Mouse (Mus musculus) monocyte, adult 5-6 weeks (primary cell): ENCODE measurements around the gene Dnajc3. TPM values are rescaled to one million over a fixed set of nuclear protein-coding genes. Genes with fewer than 3 reads are reported as not detected.

Experiments
- ATAC-seq: fragments of 153-309, 156-312 bp; replicated peaks from 2 replicates; pipeline ENCODE4 v1.8.0; 2017; ENCODE audit warnings: mild to moderate bottlenecking; ENCODE audit not compliant: low TSS enrichment, insufficient number of reproducible peaks, severe bottlenecking, poor library complexity, low FRiP score
- total RNA-seq: library from RNA; stranded (forward); fragments of 200-1000, 200-491, 200-594 nt; gene quantifications from 3 replicates; pipeline ENCODE4 v1.2.3, GENCODE M21; 2017

Dnajc3 gene
- total RNA-seq, 1 experiment from 2014 or later = 85.8 TPM

GRCm38 (mm10) chr14:118924673-118925615 is 12.8 kb upstream of the Dnajc3 start, which contains the start of gene Dzip1:
Gene Dzip1, minus strand, starts transcription at chr14:118925460.
- ATAC-seq = peak; percentile 24; the same call in 1 of the 2 replicates

- ATAC-seq = no peak
These were observed 9.2 kb upstream of the Dnajc3 start for GRCm38 (mm10) chr14:118928565-118928964.

GRCm38 (mm10) chr14:118929779-118930178 is 8.0 kb upstream of the Dnajc3 start:
- no peak for ATAC-seq

- no peak for ATAC-seq
These were observed 7.0 kb upstream of the Dnajc3 start for GRCm38 (mm10) chr14:118930777-118931176.

- ATAC-seq = no peak
These were observed 6.6 kb upstream of the Dnajc3 start for GRCm38 (mm10) chr14:118931181-118931580.

- ATAC-seq = no peak
These were observed 4.8 kb upstream of the Dnajc3 start for GRCm38 (mm10) chr14:118932956-118933355.

- no peak for ATAC-seq
These were observed 3.1 kb upstream of the Dnajc3 start for GRCm38 (mm10) chr14:118934686-118935085.

- ATAC-seq = no peak
These were observed 1.5 kb upstream of the Dnajc3 start for GRCm38 (mm10) chr14:118936236-118936635.

GRCm38 (mm10) chr14:118936952-118937351 is 824 bp upstream of the Dnajc3 start:
- no peak for ATAC-seq

- no peak for ATAC-seq
These were observed 775 bp downstream of the Dnajc3 start for GRCm38 (mm10) chr14:118938551-118938950.

- no peak for ATAC-seq
These were observed 3.2 kb downstream of the Dnajc3 start for GRCm38 (mm10) chr14:118940796-118941495.

GRCm38 (mm10) chr14:118942076-118942475 is 4.3 kb downstream of the Dnajc3 start:
- ATAC-seq = no peak

GRCm38 (mm10) chr14:118944702-118945101 is 6.9 kb downstream of the Dnajc3 start:
- ATAC-seq = no peak

GRCm38 (mm10) chr14:118948841-118949240 is 11.1 kb downstream of the Dnajc3 start:
- ATAC-seq = no peak

- ATAC-seq = no peak
These were observed 14.3 kb downstream of the Dnajc3 start for GRCm38 (mm10) chr14:118951912-118952583.

GRCm38 (mm10) chr14:118958010-118958409 is 20.2 kb downstream of the Dnajc3 start:
- ATAC-seq = no peak

GRCm38 (mm10) chr14:118965356-118966000 is 27.7 kb downstream of the Dnajc3 start:
- no peak for ATAC-seq

GRCm38 (mm10) chr14:118967646-118968045 is 29.9 kb downstream of the Dnajc3 start:
- no peak for ATAC-seq

- ATAC-seq = no peak
These were observed 34.5 kb downstream of the Dnajc3 start for GRCm38 (mm10) chr14:118972268-118972667.
